Mouse (Mus musculus): ENCODE results near the gene Cacna1e. TPM values are rescaled to one million over a fixed set of nuclear protein-coding genes. Genes with fewer than 3 reads are reported as not detected.

Cacna1e gene
- total RNA-seq, 2 experiments from 2014 or later = 0.05 to 0.19 TPM

GRCm38 (mm10) chr1:154622666-154623653 is 261.3 kb downstream of the Cacna1e start:
- DNase-seq = no peak

GRCm38 (mm10) chr1:154617743-154618455 is 266.4 kb downstream of the Cacna1e start:
- no peak for DNase-seq

GRCm38 (mm10) chr1:154615759-154616158 is 268.5 kb downstream of the Cacna1e start:
- DNase-seq = no peak

GRCm38 (mm10) chr1:154608516-154608915 is 275.8 kb downstream of the Cacna1e start:
- DNase-seq = no peak

- DNase-seq = no peak
Measured at GRCm38 (mm10) chr1:154607406-154607805, 276.9 kb downstream of the Cacna1e start.

GRCm38 (mm10) chr1:154605601-154606000 is 278.7 kb downstream of the Cacna1e start:
- DNase-seq = no peak

- DNase-seq = no peak
Measured at GRCm38 (mm10) chr1:154603781-154604180, 280.5 kb downstream of the Cacna1e start.

- no peak for DNase-seq
Measured at GRCm38 (mm10) chr1:154602531-154602930, 281.8 kb downstream of the Cacna1e start.

- no peak for DNase-seq
Measured at GRCm38 (mm10) chr1:154582516-154582915, 301.8 kb downstream of the Cacna1e start.

GRCm38 (mm10) chr1:154579929-154580328 is 304.4 kb downstream of the Cacna1e start:
- DNase-seq = no peak

GRCm38 (mm10) chr1:154578748-154579147 is 305.6 kb downstream of the Cacna1e start:
- DNase-seq = no peak

GRCm38 (mm10) chr1:154576418-154576817 is 307.9 kb downstream of the Cacna1e start:
- DNase-seq = no peak

- no peak for DNase-seq
Measured at GRCm38 (mm10) chr1:154566026-154566425, 318.3 kb downstream of the Cacna1e start.

GRCm38 (mm10) chr1:154555811-154556210 is 328.5 kb downstream of the Cacna1e start:
- no peak for DNase-seq

- DNase-seq = no peak
Measured at GRCm38 (mm10) chr1:154553132-154553531, 331.2 kb downstream of the Cacna1e start.

- no peak for DNase-seq
Measured at GRCm38 (mm10) chr1:154537445-154537844, 346.9 kb downstream of the Cacna1e start.

GRCm38 (mm10) chr1:154536763-154537162 is 347.5 kb downstream of the Cacna1e start:
- no peak for DNase-seq

GRCm38 (mm10) chr1:154532987-154533940 is 351.0 kb downstream of the Cacna1e start:
- no peak for DNase-seq

- DNase-seq = no peak
Measured at GRCm38 (mm10) chr1:154529666-154530065, 354.6 kb downstream of the Cacna1e start.

- no peak for DNase-seq
Measured at GRCm38 (mm10) chr1:154528803-154529202, 355.5 kb downstream of the Cacna1e start.

- no peak for DNase-seq
Measured at GRCm38 (mm10) chr1:154520715-154521114, 363.6 kb downstream of the Cacna1e start.

- DNase-seq = no peak
Measured at GRCm38 (mm10) chr1:154515350-154515749, 369.0 kb downstream of the Cacna1e start.
